Mouse (Mus musculus) liver, postnatal 0 days (tissue): ENCODE measurements at regions not wholly inside any gene's neighbourhood (a gene's known extent, or its start where the extent isn't known, plus 50 kb on each side); places are given as distances from the start of the nearest gene placed in this dataset.

ENCODE experiments used
- CTCF ChIP-seq: sonication (generic); IDR thresholded peaks from 2 replicates; pipeline ENCODE4 v1.5.1; 2016; ENCODE audit warnings: antibody characterized with exemption, low read depth
- EP300 ChIP-seq: IDR thresholded peaks from 2 replicates; pipeline ENCODE4 v1.6.1; 2016; ENCODE audit warnings: antibody characterized with exemption, low read depth, mild to moderate bottlenecking

DNA sequence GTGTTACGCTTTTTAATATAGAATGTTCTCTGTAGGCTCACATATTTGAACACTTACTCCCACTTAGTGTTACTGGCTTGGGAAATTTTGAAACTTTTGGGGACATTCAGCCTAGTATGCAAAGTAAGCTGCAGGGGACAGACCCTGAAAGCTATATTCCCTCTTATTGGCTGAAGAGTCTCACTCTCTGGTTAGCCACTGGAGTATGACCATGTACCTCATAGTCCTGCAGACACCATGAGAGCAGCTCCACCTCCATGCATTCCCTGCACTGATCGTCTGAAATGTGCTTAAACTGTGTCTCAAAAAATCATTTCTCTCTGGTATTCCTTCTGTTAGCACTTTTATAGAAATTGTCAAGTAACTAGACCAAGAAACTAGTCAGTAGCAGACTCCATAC lies 534.9 kb upstream of the Cblb start:
- no peak for TF ChIP-seq CTCF
- no peak for TF ChIP-seq EP300
